Mouse (Mus musculus) neural tube, embryonic 13.5 days (tissue): ENCODE results near the gene Mthfd2l. TPM values are rescaled to one million over a fixed set of nuclear protein-coding genes. Genes with fewer than 3 reads are reported as not detected.

Experiments
- ATAC-seq: fragments of 200-750 bp; cut with Nextera tagmentation; 2 replicates; pipeline ENCODE4 v1.8.0; 2017; ENCODE audit warnings: low read depth, mild to moderate bottlenecking, moderate TSS enrichment, moderate library complexity
- H3K27ac ChIP-seq: fragments of 300-500 bp; sonication (generic); replicated peaks from 2 replicates; pipeline ENCODE4 v1.5.1; 2015; ENCODE audit warnings: moderate library complexity, mild to moderate bottlenecking, inconsistent platforms
- H3K27me3 ChIP-seq: fragments of 300-500 bp; sonication (generic); 2 replicates; pipeline ENCODE4 v1.6.1; 2015; ENCODE audit warnings: mild to moderate bottlenecking, inconsistent platforms
- H3K36me3 ChIP-seq: fragments of 300-500 bp; sonication (generic); 2 replicates; pipeline ENCODE4 v1.6.1; 2015; ENCODE audit warnings: mild to moderate bottlenecking, inconsistent platforms
- H3K4me1 ChIP-seq: fragments of 300-500 bp; sonication (generic); replicated peaks from 2 replicates; pipeline ENCODE4 v1.6.1; 2015; ENCODE audit warnings: inconsistent platforms
- H3K4me2 ChIP-seq: fragments of 300-500 bp; sonication (generic); 2 replicates; pipeline ENCODE4 v1.6.1; 2015; ENCODE audit warnings: inconsistent platforms, mild to moderate bottlenecking, moderate library complexity
- H3K4me3 ChIP-seq: fragments of 300-500 bp; sonication (generic); 2 replicates; pipeline ENCODE4 v1.5.1; 2015; ENCODE audit warnings: mild to moderate bottlenecking, inconsistent platforms
- H3K9ac ChIP-seq: fragments of 300-500 bp; sonication (generic); 2 replicates; pipeline ENCODE4 v1.6.1; 2015; ENCODE audit warnings: moderate library complexity, mild to moderate bottlenecking, inconsistent platforms
- H3K9me3 ChIP-seq: fragments of 300-500 bp; sonication (generic); 2 replicates; pipeline ENCODE4 v1.6.1; 2016; ENCODE audit warnings: inconsistent platforms
- WGBS: fragments of 180-500 bp; shearing (Covaris S2); methylation state at CpG from one replicate; pipeline ENCODE4 v1.1.7; 2015; 5-methylcytosine and 5-hydroxymethylcytosine counted together
- polyA plus RNA-seq: library from polyadenylated mRNA; unstranded; fragments of >200 nt; fragmentation: Nextera tagmentation; extraction: Ambion mirVana; gene quantifications from 2 replicates; pipeline ENCODE4 v1.2.1, GENCODE M21; 2015

The Mthfd2l gene
- polyA plus RNA-seq = 97.4 and 98.2 TPM in 2 replicates

- Histone ChIP-seq H3K4me3 (peak within 1 kb of the TSS; percentile 81), H3K9ac (peak within 1 kb of the TSS; percentile 98), H3K27ac (peak within 1 kb of the TSS; percentile 99), H3K27me3 (no peaks in the 10 kb centered on the region), H3K4me2 (peak within 1 kb of the TSS; percentile 64), H3K36me3 (peaks cover 15% of the 10 kb centered on the region), H3K9me3 (no peaks in the 10 kb centered on the region), H3K4me1 (peaks cover 20% of the 10 kb centered on the region)
- peak; percentile 98 for ATAC-seq
- under 1% methylated on average over 79 of the region's 79 CpGs for WGBS
Observed at GRCm38 (mm10) chr5:90930971-90931851, at the start of gene Mthfd2l. Gene Mthfd2l, plus strand, starts transcription at chr5:90931117.

- Histone ChIP-seq H3K9ac (no peak overlapping the region), H3K27me3 (no peaks in the 10 kb centered on the region), H3K4me2 (no peak overlapping the region), H3K4me1 (no peaks in the 10 kb centered on the region), H3K27ac (no peak overlapping the region), H3K36me3 (no peaks in the 10 kb centered on the region), H3K9me3 (no peaks in the 10 kb centered on the region), H3K4me3 (no peak overlapping the region)
- ATAC-seq = no peak
- WGBS = 90% methylated on average over 5 of the region's 5 CpGs
Observed at GRCm38 (mm10) chr5:90881682-90882081, 49.2 kb upstream of the Mthfd2l start.

GRCm38 (mm10) chr5:90882146-90882545 is 48.8 kb upstream of the Mthfd2l start:
- no peaks in the 10 kb centered on the region for H3K27me3 ChIP-seq
- 81% methylated on average over 5 of the region's 5 CpGs for WGBS
- H3K9me3 ChIP-seq = no peaks in the 10 kb centered on the region
- no peak overlapping the region for H3K27ac ChIP-seq
- no peaks in the 10 kb centered on the region for H3K36me3 ChIP-seq
- H3K4me1 ChIP-seq = no peaks in the 10 kb centered on the region
- no peak for ATAC-seq
- H3K4me3 ChIP-seq = no peak overlapping the region
- no peak overlapping the region for H3K9ac ChIP-seq
- no peak overlapping the region for H3K4me2 ChIP-seq

- 85% methylated on average over 2 of the region's 2 CpGs for WGBS
- Histone ChIP-seq H3K27ac (no peak overlapping the region), H3K9me3 (no peaks in the 10 kb centered on the region), H3K27me3 (no peaks in the 10 kb centered on the region), H3K36me3 (no peaks in the 10 kb centered on the region), H3K9ac (no peak overlapping the region), H3K4me1 (no peaks in the 10 kb centered on the region), H3K4me3 (no peak overlapping the region), H3K4me2 (no peak overlapping the region)
- ATAC-seq = no peak
Observed at GRCm38 (mm10) chr5:90884628-90885242, 46.2 kb upstream of the Mthfd2l start.

GRCm38 (mm10) chr5:90888661-90889060 is 42.3 kb upstream of the Mthfd2l start:
- Histone ChIP-seq H3K4me2 (no peak overlapping the region), H3K9ac (no peak overlapping the region), H3K27me3 (0 out of 2 replicates have a peak, but pooled peaks cover 5% of the 10 kb centered on the region), H3K4me3 (no peak overlapping the region), H3K9me3 (no peaks in the 10 kb centered on the region), H3K36me3 (no peaks in the 10 kb centered on the region), H3K27ac (no peak overlapping the region), H3K4me1 (peaks cover 10% of the 10 kb centered on the region; the same call in 1 of the 2 replicates)
- ATAC-seq = no peak
- 84% methylated on average over 5 of the region's 5 CpGs for WGBS

GRCm38 (mm10) chr5:90890519-90891463 is 40.1 kb upstream of the Mthfd2l start, which contains the start of gene Cxcl1:
Gene Cxcl1, plus strand, starts transcription at chr5:90891241.
- Histone ChIP-seq H3K4me2 (peak within 1 kb of the TSS; percentile 79), H3K9me3 (no peaks in the 10 kb centered on the region), H3K27me3 (0 out of 2 replicates have a peak, but pooled peaks cover 5% of the 10 kb centered on the region), H3K36me3 (no peaks in the 10 kb centered on the region), H3K9ac (peak within 1 kb of the TSS; percentile 64), H3K27ac (no peak within 1 kb of the TSS), H3K4me1 (peaks cover 10% of the 10 kb centered on the region; the same call in 1 of the 2 replicates), H3K4me3 (peak within 1 kb of the TSS; percentile 42)
- peak; percentile 85 for ATAC-seq
- WGBS = 8% methylated on average over 29 of the region's 30 CpGs

- peak overlapping the region; percentile 64 for H3K9ac ChIP-seq
- H3K9me3 ChIP-seq = no peaks in the 10 kb centered on the region
- H3K36me3 ChIP-seq = no peaks in the 10 kb centered on the region
- 34% methylated on average over 10 of the region's 10 CpGs for WGBS
- H3K4me2 ChIP-seq = peak overlapping the region; percentile 79
- peak overlapping the region; percentile 42 for H3K4me3 ChIP-seq
- peaks cover 10% of the 10 kb centered on the region; the same call in 1 of the 2 replicates for H3K4me1 ChIP-seq
- H3K27me3 ChIP-seq = 0 out of 2 replicates have a peak, but pooled peaks cover 5% of the 10 kb centered on the region
- H3K27ac ChIP-seq = no peak overlapping the region
- no peak for ATAC-seq
Observed at GRCm38 (mm10) chr5:90891464-90891813, 39.5 kb upstream of the Mthfd2l start.

- no peak for ATAC-seq
- Histone ChIP-seq H3K27ac (no peak overlapping the region), H3K27me3 (0 out of 2 replicates have a peak, but pooled peaks cover 5% of the 10 kb centered on the region), H3K4me3 (no peak overlapping the region), H3K4me2 (no peak overlapping the region), H3K9me3 (no peaks in the 10 kb centered on the region), H3K36me3 (no peaks in the 10 kb centered on the region), H3K9ac (no peak overlapping the region), H3K4me1 (peaks cover 10% of the 10 kb centered on the region; the same call in 1 of the 2 replicates)
- 77% methylated on average over 8 of the region's 8 CpGs for WGBS
Observed at GRCm38 (mm10) chr5:90894231-90894630, 36.7 kb upstream of the Mthfd2l start.

GRCm38 (mm10) chr5:90897429-90897828 is 33.5 kb upstream of the Mthfd2l start:
- 73% methylated on average over 3 of the region's 3 CpGs for WGBS
- peaks cover 10% of the 10 kb centered on the region; the same call in 1 of the 2 replicates for H3K4me1 ChIP-seq

GRCm38 (mm10) chr5:90899308-90899707 is 31.6 kb upstream of the Mthfd2l start:
- H3K4me2 ChIP-seq = no peak overlapping the region
- peaks cover 8% of the 10 kb centered on the region for H3K27me3 ChIP-seq
- no peaks in the 10 kb centered on the region for H3K36me3 ChIP-seq
- H3K4me3 ChIP-seq = no peak overlapping the region
- H3K9me3 ChIP-seq = no peaks in the 10 kb centered on the region
- peaks cover 22% of the 10 kb centered on the region for H3K4me1 ChIP-seq
- H3K9ac ChIP-seq = no peak overlapping the region
- H3K27ac ChIP-seq = no peak overlapping the region
- WGBS = 82% methylated on average over 5 of the region's 5 CpGs
- no peak for ATAC-seq

More at GRCm38 (mm10) chr5:90897429-90897828, 33.5 kb upstream of the Mthfd2l start:
- Histone ChIP-seq H3K9me3 (no peaks in the 10 kb centered on the region), H3K9ac (no peak overlapping the region), H3K4me3 (no peak overlapping the region), H3K4me2 (no peak overlapping the region), H3K36me3 (no peaks in the 10 kb centered on the region), H3K27ac (no peak overlapping the region), H3K27me3 (no peaks in the 10 kb centered on the region)
- ATAC-seq = no peak

GRCm38 (mm10) chr5:90900147-90900546 is 30.8 kb upstream of the Mthfd2l start:
- no peaks in the 10 kb centered on the region for H3K36me3 ChIP-seq
- H3K27ac ChIP-seq = no peak overlapping the region
- ATAC-seq = no peak
- peaks cover 22% of the 10 kb centered on the region for H3K4me1 ChIP-seq
- H3K4me2 ChIP-seq = no peak overlapping the region
- no peak overlapping the region for H3K9ac ChIP-seq
- H3K9me3 ChIP-seq = no peaks in the 10 kb centered on the region
- no peak overlapping the region for H3K4me3 ChIP-seq
- H3K27me3 ChIP-seq = peaks cover 16% of the 10 kb centered on the region
- 51% methylated on average over 7 of the region's 7 CpGs for WGBS
